Mouse (Mus musculus) kidney, adult 2 months (tissue): ENCODE data around the gene Gja5. TPM values are rescaled to one million over a fixed set of nuclear protein-coding genes. Genes with fewer than 3 reads are reported as not detected.

ENCODE experiments used
- DNase-seq: peaks from one replicate; pipeline ENCODE4 v3.0.0; 2021
- H3K27ac ChIP-seq: fragments of 200-500 bp; 2 replicates; pipeline ENCODE4 v1.5.1; 2012; ENCODE audit warnings: low read depth, low read length, control low read depth, inconsistent platforms; ENCODE audit not compliant: insufficient read depth
- H3K27me3 ChIP-seq: fragments of 200-500 bp; replicated peaks from 2 replicates; pipeline ENCODE4 v1.6.1; 2012; ENCODE audit warnings: mild to moderate bottlenecking, moderate library complexity, low read length, inconsistent platforms; ENCODE audit not compliant: control insufficient read depth, insufficient read depth
- H3K36me3 ChIP-seq: fragments of 200-500 bp; 2 replicates; pipeline ENCODE4 v1.6.1; 2012; ENCODE audit warnings: mild to moderate bottlenecking, moderate library complexity, low read length, inconsistent platforms; ENCODE audit not compliant: control insufficient read depth, insufficient read depth
- H3K4me1 ChIP-seq: fragments of 200-500 bp; 2 replicates; pipeline ENCODE4 v1.6.1; 2011; ENCODE audit warnings: low read length; ENCODE audit not compliant: control insufficient read depth, insufficient read depth
- H3K4me3 ChIP-seq: fragments of 200-500 bp; 2 replicates; pipeline ENCODE4 v1.5.1; 2011; ENCODE audit warnings: mild to moderate bottlenecking, low read depth, low read length, control low read depth; ENCODE audit not compliant: insufficient read depth
- CTCF ChIP-seq: fragments of 200-500 bp; conservative IDR thresholded peaks from 2 replicates; pipeline ENCODE4 v1.5.1; 2011; ENCODE audit warnings: low read depth, mild to moderate bottlenecking, control low read depth, low read length, moderate library complexity, mixed read lengths; ENCODE audit not compliant: insufficient read depth, insufficient read length
- POLR2A ChIP-seq: fragments of 200-500 bp; IDR thresholded peaks from one replicate; pipeline ENCODE4 v1.6.1; 2011; ENCODE audit warnings: low read depth, low read length, control low read depth
- WGBS: fragments of 180-500 bp; shearing (Covaris S2); methylation state at CpG from one replicate; pipeline ENCODE4 v1.1.7; 2018; 5-methylcytosine and 5-hydroxymethylcytosine counted together
- polyA plus RNA-seq: library from polyadenylated mRNA; depleted of rRNA; stranded (reverse); fragments of >200 nt; gene quantifications from 2 replicates; pipeline ENCODE4 v1.2.3, GENCODE M21; 2012

Gene Gja5
- polyA plus RNA-seq, 1 experiment, result 8.2 TPM

DNA sequence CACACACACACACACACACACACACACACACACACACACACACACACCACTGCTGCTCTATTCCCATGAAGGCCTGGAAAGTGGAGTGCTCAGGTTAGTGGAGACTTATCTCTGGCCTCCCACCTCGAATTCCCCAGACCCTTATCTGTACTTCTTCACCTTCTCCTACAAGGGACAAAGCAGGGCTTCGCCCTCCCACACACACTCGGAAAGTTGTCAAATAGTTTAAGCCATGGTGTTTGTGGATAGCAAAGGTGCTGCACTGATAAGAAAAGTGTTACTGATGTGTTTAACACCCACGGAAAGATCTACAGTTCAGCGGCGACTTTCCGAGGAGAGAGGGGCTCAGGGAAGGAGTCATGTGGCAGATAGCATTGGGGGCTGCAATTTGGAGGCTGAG is 66.5 kb downstream of the Gja5 start:
- Histone ChIP-seq H3K36me3 (no peaks in the 10 kb centered on the region), H3K4me1 (no peaks in the 10 kb centered on the region), H3K27ac (no peak overlapping the region), H3K4me3 (no peak overlapping the region), H3K27me3 (no peaks in the 10 kb centered on the region)
- TF ChIP-seq POLR2A (no peak), CTCF (no peak)
- WGBS, result 42% methylated on average over 7 of the region's 7 CpGs
- no peak for DNase-seq

DNA sequence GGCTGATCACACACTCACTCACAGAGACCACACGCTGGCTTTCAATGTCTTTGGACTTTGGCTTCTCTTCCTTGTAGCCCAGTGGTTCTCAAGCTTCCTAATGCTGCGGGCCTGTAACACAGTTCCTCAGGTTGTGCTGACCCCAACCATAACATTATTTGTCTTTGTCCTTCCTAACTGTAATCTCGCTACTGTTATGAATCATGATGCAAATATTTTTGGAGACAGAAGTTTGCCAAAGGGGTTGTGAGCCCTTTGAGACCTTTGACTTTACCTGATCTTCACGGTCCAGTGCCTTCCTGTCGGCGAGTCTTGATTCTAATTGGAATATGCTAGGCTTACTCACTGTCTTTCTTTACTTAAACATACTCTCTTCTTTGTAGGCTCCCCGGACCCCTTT is 70.0 kb downstream of the Gja5 start:
- Histone ChIP-seq H3K4me1 (no peaks in the 10 kb centered on the region), H3K36me3 (no peaks in the 10 kb centered on the region), H3K4me3 (no peak overlapping the region), H3K27ac (no peak overlapping the region), H3K27me3 (no peaks in the 10 kb centered on the region)
- 53% methylated on average over 7 of the region's 7 CpGs for WGBS
- TF ChIP-seq CTCF (no peak), POLR2A (no peak)
- DNase-seq, result peak; percentile 17

- no peaks in the 10 kb centered on the region for H3K4me1 ChIP-seq
- no peaks in the 10 kb centered on the region for H3K36me3 ChIP-seq
- no peak overlapping the region for H3K4me3 ChIP-seq
- no peak for TF ChIP-seq CTCF
- no peak for TF ChIP-seq POLR2A
- no peaks in the 10 kb centered on the region for H3K27me3 ChIP-seq
- no peak for DNase-seq
- no peak overlapping the region for H3K27ac ChIP-seq
- 91% methylated on average over 10 of the region's 10 CpGs for WGBS
Measured at GRCm38 (mm10) chr3:96975628-96976027, 71.1 kb downstream of the Gja5 start.

DNA sequence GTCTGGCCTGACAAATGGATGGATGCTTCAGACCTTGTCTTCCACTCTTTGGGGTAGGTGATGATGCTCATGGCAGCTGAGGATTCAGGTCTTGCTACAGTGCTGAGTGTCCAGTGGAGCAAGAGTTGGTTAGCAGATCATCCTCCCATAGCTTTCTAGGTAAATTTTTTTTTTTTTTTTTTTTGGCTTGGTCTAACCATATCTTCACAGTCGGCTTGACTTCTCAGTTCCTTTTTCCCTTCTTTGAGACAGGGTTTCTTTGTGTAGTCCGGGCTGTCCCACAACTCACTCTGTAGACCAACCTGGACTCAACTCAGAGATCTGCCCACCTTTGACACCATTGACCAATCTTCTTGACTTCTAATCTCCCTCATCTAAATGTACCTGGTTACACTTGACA is 73.0 kb downstream of the Gja5 start:
- Histone ChIP-seq H3K27ac (no peak overlapping the region), H3K4me1 (no peaks in the 10 kb centered on the region), H3K27me3 (no peaks in the 10 kb centered on the region), H3K4me3 (no peak overlapping the region), H3K36me3 (no peaks in the 10 kb centered on the region)
- WGBS, result 92% methylated on average over 2 of the region's 2 CpGs
- no peak for DNase-seq
- TF ChIP-seq CTCF (no peak), POLR2A (no peak)

GRCm38 (mm10) chr3:96978469-96978868 is 74.0 kb downstream of the Gja5 start:
- WGBS, result 49% methylated on average over 6 of the region's 6 CpGs
- TF ChIP-seq POLR2A (no peak), CTCF (no peak)
- Histone ChIP-seq H3K4me1 (no peaks in the 10 kb centered on the region), H3K27ac (no peak overlapping the region), H3K36me3 (no peaks in the 10 kb centered on the region), H3K27me3 (no peaks in the 10 kb centered on the region), H3K4me3 (no peak overlapping the region)
- DNase-seq, result no peak

DNA sequence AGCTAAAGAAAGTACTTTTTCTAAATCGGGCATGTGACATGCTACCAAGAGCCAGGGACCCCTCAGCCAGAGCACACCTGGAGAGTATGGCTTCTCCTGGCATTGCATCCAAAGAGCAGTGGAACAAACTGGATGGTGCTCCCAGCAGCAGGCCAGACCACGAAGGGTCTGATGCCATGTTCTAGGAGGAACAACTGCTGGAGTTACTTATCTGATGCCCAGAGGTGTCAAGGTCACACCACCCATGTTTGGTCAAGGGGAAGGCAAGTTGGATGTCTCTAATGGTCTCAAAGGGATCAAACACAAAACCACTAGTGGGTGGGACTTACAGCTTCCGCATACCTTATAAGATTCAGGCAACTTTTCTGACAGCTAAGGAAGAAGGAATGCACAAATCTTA is 74.5 kb downstream of the Gja5 start:
- H3K27me3 ChIP-seq, result no peaks in the 10 kb centered on the region
- H3K27ac ChIP-seq, result no peak overlapping the region
- H3K4me3 ChIP-seq, result no peak overlapping the region
- no peaks in the 10 kb centered on the region for H3K36me3 ChIP-seq
- 84% methylated on average over 3 of the region's 3 CpGs for WGBS
- no peak for TF ChIP-seq CTCF
- no peak for TF ChIP-seq POLR2A
- no peak for DNase-seq
- no peaks in the 10 kb centered on the region for H3K4me1 ChIP-seq

GRCm38 (mm10) chr3:96981833-96982232 is 77.3 kb downstream of the Gja5 start:
- Histone ChIP-seq H3K27me3 (no peaks in the 10 kb centered on the region), H3K36me3 (no peaks in the 10 kb centered on the region), H3K4me3 (no peak overlapping the region), H3K27ac (no peak overlapping the region), H3K4me1 (no peaks in the 10 kb centered on the region)
- no peak for TF ChIP-seq CTCF
- DNase-seq, result no peak
- WGBS, result 62% methylated on average over 3 of the region's 3 CpGs

- no peak overlapping the region for H3K4me3 ChIP-seq
- H3K36me3 ChIP-seq, result no peaks in the 10 kb centered on the region
- no peaks in the 10 kb centered on the region for H3K27me3 ChIP-seq
- TF ChIP-seq POLR2A, result no peak
- TF ChIP-seq CTCF, result no peak
- H3K27ac ChIP-seq, result no peak overlapping the region
- 81% methylated on average over 2 of the region's 2 CpGs for WGBS
- DNase-seq, result no peak
- H3K4me1 ChIP-seq, result no peaks in the 10 kb centered on the region
Measured at GRCm38 (mm10) chr3:96982666-96983065, 78.2 kb downstream of the Gja5 start.
